Mouse (Mus musculus) cerebellum, adult (tissue): ENCODE results near the gene Ptms.
"Not testable (repeated sequence)": the region's sequence is repeated elsewhere in the genome, so short reads cannot be mapped to it uniquely, and the experiment has no call there.

Experiments
- ATAC-seq: cut with Nextera tagmentation; 2 replicates; pipeline ENCODE4 v1.9.2; 2017; ENCODE audit warnings: mild to moderate bottlenecking, moderate library complexity, mixed read lengths; ENCODE audit not compliant: insufficient number of reproducible peaks, low FRiP score, low TSS enrichment

Ptms gene

GRCm38 (mm10) chr6:124910032-124910431, 9.9 kb downstream of the Ptms start:
- ATAC-seq = no peak

DNA sequence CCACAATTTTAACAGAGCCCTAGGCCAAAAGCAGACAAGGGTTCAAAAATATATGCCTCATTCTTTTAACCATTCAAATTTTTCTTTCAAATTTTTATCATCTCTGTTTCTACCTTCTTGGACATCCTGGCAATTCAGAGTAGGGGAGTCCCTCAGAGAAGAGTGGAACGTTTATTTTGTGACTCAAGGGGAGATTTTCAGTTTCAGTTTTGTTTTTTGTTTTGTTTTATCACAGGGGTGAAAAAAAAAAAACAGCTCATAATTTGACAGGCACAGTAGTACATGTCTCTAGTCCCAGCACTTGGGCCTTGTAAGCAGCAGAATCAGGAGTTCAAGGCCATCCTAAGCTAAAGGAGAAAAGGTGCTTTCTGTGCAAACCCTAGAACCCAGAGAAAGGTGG, 12.1 kb downstream of the Ptms start:
- no peak for ATAC-seq

DNA sequence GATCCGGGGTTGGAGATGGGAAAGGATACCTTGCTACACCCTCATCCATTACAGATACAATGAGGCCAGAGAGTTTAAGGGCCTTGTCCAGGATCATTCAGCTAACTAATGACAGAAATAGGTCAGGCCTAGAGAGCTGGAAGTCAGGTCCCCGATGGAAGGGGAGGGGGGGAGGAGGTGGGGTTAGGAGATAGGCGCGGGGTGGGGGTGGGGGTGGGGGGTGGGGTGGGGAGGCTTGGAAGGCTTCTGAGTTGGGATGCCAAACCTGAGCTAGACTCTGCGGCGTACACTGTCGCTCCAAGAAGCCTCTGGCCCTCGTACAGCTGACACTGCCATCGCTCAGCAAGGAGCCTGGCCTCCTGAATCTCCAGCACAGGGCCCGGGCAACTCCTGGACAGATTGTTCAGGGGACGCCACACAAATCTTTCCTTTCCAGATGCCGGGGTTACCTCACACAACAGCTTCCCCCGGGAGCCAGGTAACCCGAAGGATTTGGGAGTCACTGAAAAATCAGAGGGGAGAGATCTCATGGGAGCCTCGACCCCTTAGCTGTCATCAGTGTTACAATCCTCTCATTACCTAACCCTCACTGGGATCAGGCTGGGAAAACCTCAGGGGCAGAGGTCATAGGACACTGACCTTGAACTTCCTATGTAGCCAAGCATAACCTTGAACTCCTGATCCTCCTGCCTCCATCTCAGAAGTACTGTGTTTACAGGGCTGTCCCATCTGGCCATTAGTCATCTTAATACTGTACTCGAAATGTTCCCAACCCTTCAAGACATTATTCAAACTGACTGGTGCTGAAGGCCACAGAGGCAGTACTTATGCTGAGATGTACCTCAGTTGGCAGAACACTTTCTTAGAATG, 14.7 kb downstream of the Ptms start:
- ATAC-seq = no peak

- peak; percentile 56 for ATAC-seq
These were observed 15.5 kb downstream of the Ptms start for GRCm38 (mm10) chr6:124904161-124904981.

GRCm38 (mm10) chr6:124903580-124904151, 16.2 kb downstream of the Ptms start:
- ATAC-seq = peak; percentile 85

DNA sequence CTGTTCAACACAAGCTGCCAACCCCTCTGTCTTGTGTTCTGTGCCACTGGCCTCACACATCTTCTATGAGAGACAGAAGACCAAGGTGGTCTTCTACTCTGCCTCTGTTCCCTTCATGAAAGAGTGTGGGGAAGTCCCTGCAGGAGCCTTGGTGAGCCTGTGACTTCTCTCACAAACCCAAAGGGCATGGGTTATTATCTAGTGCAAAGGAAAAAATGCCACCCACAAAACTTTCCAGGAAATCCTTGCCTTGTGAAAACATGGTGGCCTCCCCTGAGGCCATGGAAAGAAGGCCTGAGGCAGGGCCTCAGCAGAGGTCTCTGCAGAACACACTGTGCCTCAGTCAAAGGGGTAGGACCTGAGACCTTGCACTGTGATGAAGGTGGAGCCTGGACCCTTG, 18.1 kb downstream of the Ptms start:
- ATAC-seq = no peak

DNA sequence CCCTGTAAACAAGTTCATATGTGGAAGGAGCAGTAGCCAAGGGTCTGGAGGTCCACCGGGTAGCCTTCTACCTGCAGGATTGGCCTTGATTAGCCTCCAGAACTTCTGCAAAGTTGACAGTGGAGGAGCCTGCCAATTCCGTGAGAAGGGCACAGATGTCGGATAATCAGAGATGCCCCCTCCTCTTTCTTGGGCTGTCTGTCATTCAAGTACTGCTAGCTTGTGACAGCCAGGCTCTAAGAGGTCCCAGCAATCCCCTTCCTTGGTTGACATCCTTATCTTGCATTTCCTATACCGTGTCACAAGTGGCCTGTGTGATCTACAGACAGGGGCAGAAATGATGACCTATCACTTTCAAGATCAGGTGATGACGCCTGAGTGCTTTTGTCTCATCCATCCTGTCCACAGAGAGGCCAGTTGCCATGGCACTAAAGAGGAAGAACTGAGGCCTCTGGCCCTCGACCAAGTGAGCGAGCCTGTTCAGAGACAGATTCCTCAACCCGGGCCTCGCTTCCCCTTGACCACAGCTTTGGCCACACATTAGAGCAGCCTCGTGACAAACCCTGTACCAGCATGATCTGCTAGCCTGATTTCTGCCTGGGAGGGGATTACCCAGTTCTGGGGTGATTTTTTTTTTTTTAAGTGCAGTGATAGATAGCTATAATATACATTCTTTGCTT, 19.0 kb downstream of the Ptms start:
- ATAC-seq = no peak

DNA sequence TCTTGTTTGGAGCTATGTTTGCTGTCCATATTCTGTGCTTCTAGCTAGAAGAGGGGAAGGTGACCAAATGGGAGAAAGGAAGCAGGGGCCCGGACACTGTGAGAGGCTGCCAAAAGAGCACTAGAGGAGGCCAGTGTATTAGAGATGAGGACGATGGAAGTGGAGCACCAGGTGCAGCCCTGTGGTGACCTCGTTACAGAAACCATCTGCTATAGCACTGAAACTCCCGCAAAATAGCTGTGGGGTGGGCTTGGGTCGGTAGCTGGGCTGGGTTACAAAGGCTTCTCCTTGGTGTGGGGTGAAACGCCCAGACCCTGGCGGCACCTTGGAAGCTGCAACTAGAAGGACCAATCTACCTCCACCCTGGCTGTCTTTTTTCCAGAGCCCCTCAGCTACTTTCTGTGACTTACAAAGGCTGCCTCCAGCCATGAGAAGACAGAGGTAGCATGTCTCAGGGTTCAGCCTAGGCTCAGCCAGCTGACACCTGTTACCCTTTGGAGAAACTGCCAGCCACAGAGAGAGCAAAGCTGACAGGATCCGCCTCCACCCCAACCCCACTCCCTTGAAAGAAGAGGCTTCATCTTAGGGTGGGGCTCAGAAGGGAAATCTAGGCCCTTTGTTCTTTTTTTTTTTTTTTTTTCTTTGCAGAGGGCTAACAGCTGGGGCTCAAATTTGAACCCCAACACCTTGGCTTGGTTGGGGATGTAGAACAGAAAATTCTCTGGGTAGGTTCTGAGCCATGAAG, 19.7 kb downstream of the Ptms start:
- ATAC-seq = no peak

DNA sequence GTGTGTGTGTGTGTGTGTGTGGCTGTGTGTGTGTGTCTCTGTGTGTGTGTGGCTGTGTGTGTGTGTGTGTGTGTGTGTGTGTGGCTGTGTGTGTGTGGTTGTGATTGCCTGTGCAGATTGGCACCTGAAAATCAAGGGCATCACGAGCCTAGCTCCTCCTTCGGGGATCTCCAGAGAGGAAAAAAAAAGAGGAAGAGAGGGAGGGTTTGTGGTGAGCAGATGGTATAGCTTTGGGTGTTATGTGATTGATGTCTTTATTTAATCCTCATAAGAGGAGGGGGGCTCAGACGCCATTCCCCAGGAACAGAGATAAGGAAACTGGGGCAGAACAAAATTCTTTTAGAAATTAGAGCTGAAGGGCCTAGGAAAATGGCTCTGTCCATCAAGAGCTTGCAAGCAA, 21.5 kb downstream of the Ptms start:
- ATAC-seq = no peak

DNA sequence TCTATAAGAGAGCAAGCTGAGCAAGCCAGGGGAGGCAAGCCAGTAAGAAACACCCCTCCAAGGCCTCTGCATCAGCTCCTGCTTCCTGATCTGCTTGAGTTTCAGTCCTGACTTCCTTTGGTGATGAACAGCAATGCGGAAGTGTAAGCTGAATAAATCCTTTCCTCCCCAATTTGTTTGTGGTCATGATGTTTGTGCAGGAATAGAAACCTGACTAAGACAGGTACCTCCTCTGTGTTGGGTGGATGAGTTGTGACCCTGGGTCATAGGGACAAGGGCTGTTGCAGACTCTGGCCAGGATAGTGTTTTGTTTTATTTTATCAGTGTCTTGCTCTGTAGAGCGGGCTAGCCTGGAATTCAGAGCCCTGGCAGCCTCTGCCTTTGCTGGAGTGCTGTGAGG, 25.8 kb downstream of the Ptms start:
- not testable (repeated sequence) for ATAC-seq

GRCm38 (mm10) chr6:124890997-124891396, 28.9 kb downstream of the Ptms start:
- no peak for ATAC-seq

DNA sequence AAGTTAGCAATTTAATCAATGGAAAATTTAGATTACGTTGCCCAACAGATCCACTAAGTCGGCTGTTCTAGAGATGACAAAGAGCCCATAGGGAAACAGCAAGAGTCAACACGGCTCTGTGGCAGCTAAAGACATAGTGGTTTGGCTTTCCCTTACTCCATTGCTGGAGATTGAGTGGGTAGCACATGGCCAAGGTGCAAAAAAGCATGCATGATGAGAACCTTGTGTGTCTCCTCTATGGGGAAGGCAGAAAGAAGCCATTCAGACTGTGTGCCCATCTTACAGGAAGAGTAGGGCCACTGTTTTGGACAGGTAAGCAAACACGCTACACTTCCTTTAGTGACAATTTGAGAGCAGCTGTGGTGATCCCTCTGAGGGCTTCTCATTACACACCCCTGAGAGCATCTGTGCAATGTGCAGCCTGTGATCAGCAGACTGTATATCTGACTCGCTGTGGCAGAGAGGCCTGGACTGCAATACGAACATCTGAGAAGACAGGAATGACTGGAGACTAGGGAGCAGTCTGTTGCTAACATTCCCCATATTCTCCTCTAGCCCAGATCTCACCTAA, 31.3 kb downstream of the Ptms start:
- ATAC-seq = no peak

GRCm38 (mm10) chr6:124887986-124888385, 31.9 kb downstream of the Ptms start, which contains the start of gene Cd4:
TSS of gene Cd4 (minus strand) at chr6:124888221.
- ATAC-seq = no peak

DNA sequence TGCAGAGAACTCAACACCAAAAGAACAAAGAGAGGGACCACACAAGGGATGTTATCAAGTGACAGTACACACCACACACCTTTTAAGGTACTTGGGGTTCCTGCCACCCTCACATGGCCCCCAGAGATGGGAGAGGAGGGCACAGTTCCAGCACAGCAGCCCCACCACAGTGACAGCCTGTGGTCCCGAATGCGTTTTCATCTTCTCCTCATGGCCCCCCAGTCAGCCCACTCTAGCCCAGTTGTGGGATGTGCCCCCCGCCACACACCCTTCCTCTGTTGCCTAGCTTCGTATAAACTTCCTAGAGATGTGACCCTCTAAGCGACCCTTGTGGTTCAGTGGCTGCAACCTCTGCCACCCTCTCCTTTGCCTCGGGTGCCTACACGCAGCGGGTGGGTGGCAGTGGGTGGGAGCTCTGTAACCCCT, 33.9 kb downstream of the Ptms start:
- no peak for ATAC-seq

DNA sequence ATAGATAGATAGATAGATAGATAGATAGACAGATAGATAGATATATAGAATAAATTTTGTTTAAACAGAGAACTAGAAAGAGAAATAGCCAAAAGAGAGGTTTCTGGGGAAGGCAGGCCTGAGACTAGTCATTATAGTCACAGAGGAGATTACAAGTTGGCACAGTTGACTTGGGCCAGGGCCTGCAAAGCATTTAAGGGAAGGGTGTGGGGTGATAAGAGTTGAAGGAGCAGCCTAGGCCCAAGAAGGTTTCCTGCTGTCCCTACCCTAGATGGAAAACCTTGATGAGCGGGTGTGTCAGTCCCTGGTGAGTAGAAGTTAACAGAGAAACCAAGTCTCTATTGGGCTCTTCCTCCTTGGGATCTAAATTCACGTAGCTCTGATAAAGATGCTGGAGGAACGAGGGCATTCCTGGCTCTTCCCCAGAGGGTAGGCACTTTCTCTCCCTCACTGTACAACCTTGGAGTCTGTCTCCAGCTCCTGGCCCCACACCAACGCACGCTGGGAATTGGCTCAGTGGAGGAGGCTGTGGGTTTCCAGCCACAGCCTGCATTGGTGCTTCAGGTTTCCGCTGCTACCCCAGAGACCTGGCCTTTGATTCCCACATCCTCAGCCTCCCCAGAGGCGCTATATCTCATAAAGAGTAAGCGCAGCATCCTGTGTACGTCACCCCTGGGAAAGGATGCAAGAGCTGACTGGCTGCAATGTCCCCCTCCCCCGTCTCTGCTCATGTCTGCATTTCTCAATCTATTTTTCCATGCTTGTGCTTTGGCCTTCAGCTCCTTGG, 35.0 kb downstream of the Ptms start:
- peak; percentile 85; the same call in 1 of the 2 replicates for ATAC-seq

DNA sequence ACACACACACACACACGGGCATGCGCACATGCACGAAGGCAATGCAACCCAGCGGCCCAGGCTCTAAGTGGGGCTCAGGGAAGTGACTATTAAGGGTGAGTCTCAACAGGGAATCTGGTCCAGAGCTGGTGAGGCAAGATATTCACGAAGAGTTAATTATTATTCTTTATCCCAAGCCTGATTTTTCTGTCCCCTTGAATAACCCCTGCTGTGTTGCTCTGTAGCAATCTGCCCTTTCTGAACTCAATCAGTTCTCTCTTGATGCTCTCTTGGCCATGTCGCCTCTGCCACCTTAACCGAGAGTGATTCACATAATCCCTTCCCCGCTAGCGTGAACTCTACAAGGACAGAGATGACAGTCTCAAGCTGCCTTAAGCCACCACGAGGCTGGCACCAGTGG, 36.6 kb downstream of the Ptms start:
- no peak for ATAC-seq

DNA sequence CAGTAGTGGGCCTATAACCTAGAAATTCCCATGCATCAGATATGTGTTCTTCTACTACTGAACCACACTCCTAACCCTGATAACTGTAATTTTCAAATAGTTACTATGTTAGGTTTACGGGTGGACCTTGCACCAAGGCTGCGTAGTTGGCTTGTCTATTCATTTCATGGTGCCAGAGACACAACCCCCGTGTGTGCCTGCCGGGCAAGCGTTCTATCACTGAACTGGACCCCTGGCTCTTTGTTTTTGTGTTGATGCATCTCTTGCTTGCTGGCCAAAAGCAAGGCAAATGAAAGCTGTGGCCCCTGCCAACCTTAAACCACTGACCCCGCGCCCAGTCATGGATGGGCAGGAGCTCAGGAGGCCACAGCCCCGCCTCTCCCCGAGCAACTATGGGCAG, 38.1 kb downstream of the Ptms start:
- ATAC-seq = no peak

- no peak for ATAC-seq
These were observed 40.5 kb downstream of the Ptms start for GRCm38 (mm10) chr6:124879390-124879789.

GRCm38 (mm10) chr6:124874348-124874747, 45.6 kb downstream of the Ptms start:
- ATAC-seq = no peak
